Comparison of ENCODE assay signal across 7 mouse cellular contexts in genomic region chr7:27257852-27258204, GRCm38 (mm10). TPM values are rescaled to one million over a fixed set of nuclear protein-coding genes. Genes with fewer than 3 reads are reported as not detected.
DNase-seq lines count a peak whose midpoint lies in the region; ATAC-seq lines count a peak whose summit lies in the region.

No protein-coding gene starts in this region.

- no peak for DNase-seq in lung, postnatal 10 days
- peak; percentile 81 for DNase-seq in forebrain, embryonic 11.5 days (ENCODE audit: low spot score)
- DNase-seq in ovary, postnatal 36 days (ENCODE audit: low spot score), result no peak
- no peak for DNase-seq in lung, adult 18-20 months

- 9% methylated on average over 5 of the region's 6 CpGs for WGBS in lung, embryonic 16.5 days
- WGBS in forebrain, embryonic 11.5 days, result 0% methylated on average over 5 of the region's 6 CpGs
- 15% methylated on average over 6 of the region's 6 CpGs for WGBS in liver, embryonic 12.5 days (ENCODE audit: insufficient replicate concordance)
- 0% methylated on average over 4 of the region's 6 CpGs for WGBS in stomach, embryonic 16.5 days

- peak overlapping the region; percentile 76 for H3K4me3 ChIP-seq in lung, embryonic 16.5 days (ENCODE audit: low read length)
- peak overlapping the region; percentile 84; the same call in 1 of the 2 replicates for H3K4me3 ChIP-seq in forebrain, embryonic 11.5 days (ENCODE audit: low read depth, low read length)
- peak overlapping the region; percentile 74 for H3K4me3 ChIP-seq in liver, embryonic 12.5 days
- H3K4me3 ChIP-seq in stomach, embryonic 16.5 days (replicated peaks; ENCODE audit: low read length), result peak overlapping the region; percentile 79

- H3K9me3 ChIP-seq in lung, embryonic 16.5 days (ENCODE audit: control insufficient read depth, low read length), result no peaks in the 10 kb centered on the region
- no peaks in the 10 kb centered on the region for H3K9me3 ChIP-seq in forebrain, embryonic 11.5 days (ENCODE audit: control insufficient read depth, low read length)
- H3K9me3 ChIP-seq in liver, embryonic 12.5 days (replicated peaks), result no peaks in the 10 kb centered on the region
- no peaks in the 10 kb centered on the region for H3K9me3 ChIP-seq in stomach, embryonic 16.5 days (replicated peaks; ENCODE audit: control insufficient read depth, low read length)

- no peaks in the 10 kb centered on the region for H3K27me3 ChIP-seq in lung, embryonic 16.5 days (ENCODE audit: control insufficient read depth, insufficient read depth, low read depth, low read length)
- H3K27me3 ChIP-seq in forebrain, embryonic 11.5 days (ENCODE audit: control insufficient read depth, insufficient read depth, low read length), result no peaks in the 10 kb centered on the region
- H3K27me3 ChIP-seq in liver, embryonic 12.5 days (replicated peaks), result peaks cover 9% of the 10 kb centered on the region; the same call in 1 of the 2 replicates
- no peaks in the 10 kb centered on the region for H3K27me3 ChIP-seq in stomach, embryonic 16.5 days (ENCODE audit: control insufficient read depth, insufficient read depth, low read length)

- H3K9ac ChIP-seq in lung, embryonic 16.5 days (ENCODE audit: low read length), result peak overlapping the region; percentile 69
- peak overlapping the region; percentile 14 for H3K9ac ChIP-seq in forebrain, embryonic 11.5 days (ENCODE audit: low read length)
- H3K9ac ChIP-seq in liver, embryonic 12.5 days, result peak overlapping the region; percentile 86
- peak overlapping the region; percentile 68 for H3K9ac ChIP-seq in stomach, embryonic 16.5 days (ENCODE audit: low read length)

- peaks cover 24% of the 10 kb centered on the region for H3K4me1 ChIP-seq in lung, embryonic 16.5 days (replicated peaks; ENCODE audit: control insufficient read depth, insufficient read depth, low read length)
- peaks cover 16% of the 10 kb centered on the region; the same call in 1 of the 2 replicates for H3K4me1 ChIP-seq in forebrain, embryonic 11.5 days (replicated peaks; ENCODE audit: control insufficient read depth, insufficient read depth, low read length)
- H3K4me1 ChIP-seq in liver, embryonic 12.5 days, result peaks cover 56% of the 10 kb centered on the region
- H3K4me1 ChIP-seq in stomach, embryonic 16.5 days (ENCODE audit: control insufficient read depth, insufficient read depth, low read length), result peaks cover 23% of the 10 kb centered on the region

- peak overlapping the region; percentile 87 for H3K4me2 ChIP-seq in lung, embryonic 16.5 days (ENCODE audit: low read depth, low read length)
- peak overlapping the region; percentile 83 for H3K4me2 ChIP-seq in forebrain, embryonic 11.5 days (ENCODE audit: low read depth, low read length, severe bottlenecking)
- peak overlapping the region; percentile 99 for H3K4me2 ChIP-seq in liver, embryonic 12.5 days
- peak overlapping the region; percentile 67 for H3K4me2 ChIP-seq in stomach, embryonic 16.5 days (ENCODE audit: low read depth, low read length)

- H3K36me3 ChIP-seq in lung, embryonic 16.5 days (ENCODE audit: control insufficient read depth, insufficient read depth, low read length), result peaks cover 4% of the 10 kb centered on the region; the same call in 1 of the 2 replicates
- H3K36me3 ChIP-seq in forebrain, embryonic 11.5 days (ENCODE audit: control insufficient read depth, insufficient read depth, low read length), result no peaks in the 10 kb centered on the region; the same call in 1 of the 2 replicates
- peaks cover 4% of the 10 kb centered on the region; the same call in 1 of the 2 replicates for H3K36me3 ChIP-seq in liver, embryonic 12.5 days
- peaks cover 7% of the 10 kb centered on the region; the same call in 1 of the 2 replicates for H3K36me3 ChIP-seq in stomach, embryonic 16.5 days (ENCODE audit: control insufficient read depth, insufficient read depth, low read length)

- ATAC-seq in lung, embryonic 16.5 days (ENCODE audit: low read depth), result peak; percentile 0; the same call in 1 of the 2 replicates
- ATAC-seq in forebrain, embryonic 11.5 days (replicated peaks; ENCODE audit: low FRiP score), result no peak; the same call in 1 of the 2 replicates
- ATAC-seq in liver, embryonic 12.5 days, result no peak
- peak; percentile 1; the same call in 1 of the 2 replicates for ATAC-seq in stomach, embryonic 16.5 days (ENCODE audit: insufficient read depth, low FRiP score)

- H3K27ac ChIP-seq in lung, embryonic 16.5 days (ENCODE audit: low read length), result peak overlapping the region; percentile 66
- H3K27ac ChIP-seq in forebrain, embryonic 11.5 days (ENCODE audit: low read depth, low read length), result peak overlapping the region; percentile 58
- H3K27ac ChIP-seq in liver, embryonic 12.5 days, result peak overlapping the region; percentile 70
- H3K27ac ChIP-seq in stomach, embryonic 16.5 days (ENCODE audit: low read length), result peak overlapping the region; percentile 83

RNA-seq across cellular contexts. Expression of gene Numbl, which starts 0.4 kb away (rescaled TPM):
- polyA plus RNA-seq in lung, embryonic 16.5 days (2015; fragmentation: Nextera tagmentation; extraction: Ambion mirVana), result 14.8 and 14.9 TPM in 2 replicates
- polyA plus RNA-seq in forebrain, embryonic 11.5 days (2014; fragmentation: Nextera tagmentation; extraction: Ambion mirVana), result 19.1 and 20.1 TPM in 2 replicates
- 3.9 and 4.0 TPM in 2 replicates for polyA plus RNA-seq in liver, embryonic 12.5 days (2016; fragmentation: Nextera tagmentation; extraction: Ambion mirVana)
- polyA plus RNA-seq in stomach, embryonic 16.5 days (2015; fragmentation: Nextera tagmentation; extraction: Ambion mirVana), result 13.7 and 15.8 TPM in 2 replicates

RNA-seq across cellular contexts. Expression of gene Coq8b, which starts 25.0 kb away (rescaled TPM):
- polyA plus RNA-seq in lung, embryonic 16.5 days (2015; fragmentation: Nextera tagmentation; extraction: Ambion mirVana), result 23.4 and 23.5 TPM in 2 replicates
- 15.1 and 18.1 TPM in 2 replicates for polyA plus RNA-seq in forebrain, embryonic 11.5 days (2014; fragmentation: Nextera tagmentation; extraction: Ambion mirVana)
- polyA plus RNA-seq in liver, embryonic 12.5 days (2016; fragmentation: Nextera tagmentation; extraction: Ambion mirVana), result 14.2 and 15.7 TPM in 2 replicates
- polyA plus RNA-seq in stomach, embryonic 16.5 days (2015; fragmentation: Nextera tagmentation; extraction: Ambion mirVana), result 26.4 TPM in 2 replicates

RNA-seq across cellular contexts. Expression of gene Itpkc, which starts 29.4 kb away (rescaled TPM):
- 4.1 and 4.3 TPM in 2 replicates for polyA plus RNA-seq in lung, embryonic 16.5 days (2015; fragmentation: Nextera tagmentation; extraction: Ambion mirVana)
- polyA plus RNA-seq in forebrain, embryonic 11.5 days (2014; fragmentation: Nextera tagmentation; extraction: Ambion mirVana), result 6.6 and 8.1 TPM in 2 replicates
- polyA plus RNA-seq in liver, embryonic 12.5 days (2016; fragmentation: Nextera tagmentation; extraction: Ambion mirVana), result 3.5 and 4.1 TPM in 2 replicates
- polyA plus RNA-seq in stomach, embryonic 16.5 days (2015; fragmentation: Nextera tagmentation; extraction: Ambion mirVana), result 10.3 and 11.0 TPM in 2 replicates

Comparison
In these comparisons a context has a peak if more than half of its experiments do, and no peak if none do; other contexts are left out.
1. ATAC-seq: peak in lung, embryonic 16.5 days (single experiment) and stomach, embryonic 16.5 days (single experiment); none in forebrain, embryonic 11.5 days (single experiment) and liver, embryonic 12.5 days (single experiment).
2. H3K9ac ChIP-seq: peak in every context shown above with its lines; median percentile 86 in liver, embryonic 12.5 days; 69 in lung, embryonic 16.5 days; 68 in stomach, embryonic 16.5 days; 14 in forebrain, embryonic 11.5 days.
3. Peak in every context shown above with its lines, with median percentiles within 50 percentile points of each other: H3K27ac ChIP-seq, H3K4me2 ChIP-seq and H3K4me3 ChIP-seq.